In the genomic region with DNA sequence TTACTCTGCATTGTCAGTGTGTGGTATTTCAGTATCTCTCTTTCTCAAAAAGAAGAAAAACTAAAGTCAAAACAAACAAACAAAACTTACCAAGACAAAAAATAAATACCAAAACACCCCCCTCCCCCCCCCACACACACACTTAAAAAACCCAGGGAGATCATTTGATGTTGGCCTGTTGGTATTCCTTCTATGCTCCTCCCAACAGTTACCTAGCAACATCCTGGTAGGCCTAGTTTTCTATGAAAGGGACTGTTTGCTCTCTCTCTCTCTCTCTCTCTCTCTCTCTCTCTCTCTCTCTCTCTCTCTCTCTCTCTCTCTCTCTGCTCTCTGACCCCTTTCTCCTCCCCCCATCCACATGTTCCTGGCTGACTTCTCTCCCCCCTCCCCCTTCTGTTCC, we compare ENCODE assay signal across 21 mouse cellular contexts.
DNase-seq lines count a peak whose midpoint lies in the region; ATAC-seq and TF ChIP-seq lines count a peak whose summit lies in the region.
"Had no signal": no experiment of that assay in that cellular context is flagged by ENCODE, and none has a peak within 500 bp of the region (broad histone marks: within the 10 kb centered on the region; RNA-seq: fewer than 3 reads in every experiment).

No protein-coding gene starts in this region.

- no peak overlapping the region for H3K4me2 ChIP-seq in hindbrain, postnatal 0 days (ENCODE audit: low read depth, low read length)
- no peak overlapping the region for H3K4me2 ChIP-seq in hindbrain, embryonic 14.5 days (replicated peaks)
- no peak overlapping the region for H3K4me2 ChIP-seq in lung, postnatal 0 days (replicated peaks; ENCODE audit: low read depth, low read length)
- H3K4me2 ChIP-seq: embryonic facial prominence, embryonic 12.5 days; embryonic facial prominence, embryonic 15.5 days; heart, embryonic 11.5 days; hindbrain, embryonic 12.5 days had no signal

- peak; percentile 62; the same call in 1 of the 2 replicates for ATAC-seq in hindbrain, postnatal 0 days
- ATAC-seq in hindbrain, embryonic 14.5 days (ENCODE audit: low FRiP score): no peak
- no peak for ATAC-seq in lung, postnatal 0 days
- ATAC-seq: CD4-positive, CD25-positive, alpha-beta regulatory T cell, adult 4 months; forebrain, embryonic 16.5 days; hindbrain, embryonic 16.5 days; inflammation-experienced regulatory T-cells, adult 6 months had no signal

- H3K4me3 ChIP-seq in hindbrain, postnatal 0 days (ENCODE audit: low read length): no peak overlapping the region
- no peak overlapping the region for H3K4me3 ChIP-seq in hindbrain, embryonic 14.5 days (replicated peaks; ENCODE audit: low read length)
- no peak overlapping the region for H3K4me3 ChIP-seq in lung, postnatal 0 days (ENCODE audit: low read depth, low read length)
- H3K4me3 ChIP-seq: embryonic facial prominence, embryonic 12.5 days; embryonic facial prominence, embryonic 15.5 days; gastrocnemius, adult 2 months; hindbrain, embryonic 12.5 days had no signal

- H3K9ac ChIP-seq in hindbrain, postnatal 0 days (replicated peaks; ENCODE audit: low read length): no peak overlapping the region
- H3K9ac ChIP-seq in hindbrain, embryonic 14.5 days: no peak overlapping the region
- H3K9ac ChIP-seq in lung, postnatal 0 days (replicated peaks; ENCODE audit: low read depth): no peak overlapping the region
- H3K9ac ChIP-seq: embryonic facial prominence, embryonic 12.5 days; embryonic facial prominence, embryonic 15.5 days; hindbrain, embryonic 12.5 days had no signal

- H3K36me3 ChIP-seq in hindbrain, postnatal 0 days (ENCODE audit: insufficient read depth, low read length): no peaks in the 10 kb centered on the region
- no peaks in the 10 kb centered on the region for H3K36me3 ChIP-seq in hindbrain, embryonic 14.5 days (replicated peaks; ENCODE audit: control insufficient read depth, insufficient read depth)
- H3K36me3 ChIP-seq in lung, postnatal 0 days (ENCODE audit: insufficient read depth, low read length): no peaks in the 10 kb centered on the region
- H3K36me3 ChIP-seq: embryonic facial prominence, embryonic 12.5 days; embryonic facial prominence, embryonic 15.5 days; hindbrain, embryonic 12.5 days had no signal

- DNase-seq in hindbrain, postnatal 0 days (ENCODE audit: low spot score): no peak
- DNase-seq in hindbrain, embryonic 14.5 days (ENCODE audit: low spot score): no peak
- DNase-seq in lung, postnatal 0 days (ENCODE audit: low spot score): peak; percentile 7
- DNase-seq in lung, postnatal 25 days (ENCODE audit: low spot score): no peak
- DNase-seq in retina, postnatal 1 day: peak; percentile 3
- DNase-seq in retina, embryonic 14.5 days (ENCODE audit: low spot score): no peak
- DNase-seq: adrenal gland, adult 2 months; adrenal gland, postnatal 14 days; cerebellum, adult 11-12 months; cerebellum, adult 8-10 months; cerebellum, postnatal 36 days; gastrocnemius, adult 2 months; gastrocnemius, postnatal 14 days had no signal

- no peak for TF ChIP-seq EP300 in lung, postnatal 0 days (IDR thresholded peaks at IDR 0.05)

- no peaks in the 10 kb centered on the region for H3K27me3 ChIP-seq in hindbrain, postnatal 0 days (ENCODE audit: insufficient read depth, low read length)
- no peaks in the 10 kb centered on the region for H3K27me3 ChIP-seq in hindbrain, embryonic 14.5 days (ENCODE audit: control insufficient read depth, insufficient read depth, low read length)
- H3K27me3 ChIP-seq in lung, postnatal 0 days (replicated peaks; ENCODE audit: insufficient read depth, low read length): no peaks in the 10 kb centered on the region
- H3K27me3 ChIP-seq: embryonic facial prominence, embryonic 12.5 days; embryonic facial prominence, embryonic 15.5 days; hindbrain, embryonic 12.5 days had no signal

- TF ChIP-seq CTCF in hindbrain, postnatal 0 days (IDR thresholded peaks at IDR 0.05; ENCODE audit: low read depth): no peak
- TF ChIP-seq CTCF in lung, postnatal 0 days (IDR thresholded peaks at IDR 0.05): no peak

- no peak overlapping the region for H3K27ac ChIP-seq in hindbrain, postnatal 0 days
- H3K27ac ChIP-seq in hindbrain, embryonic 14.5 days: no peak overlapping the region
- no peak overlapping the region for H3K27ac ChIP-seq in lung, postnatal 0 days (ENCODE audit: low read length)
- H3K27ac ChIP-seq: embryonic facial prominence, embryonic 12.5 days; embryonic facial prominence, embryonic 15.5 days; gastrocnemius, adult 2 months; hindbrain, embryonic 12.5 days had no signal

- H3K9me3 ChIP-seq in hindbrain, postnatal 0 days (ENCODE audit: low read length): no peaks in the 10 kb centered on the region
- no peaks in the 10 kb centered on the region for H3K9me3 ChIP-seq in hindbrain, embryonic 14.5 days (ENCODE audit: control insufficient read depth, low read length)
- no peaks in the 10 kb centered on the region for H3K9me3 ChIP-seq in lung, postnatal 0 days (ENCODE audit: low read length)
- H3K9me3 ChIP-seq: embryonic facial prominence, embryonic 12.5 days; embryonic facial prominence, embryonic 15.5 days; hindbrain, embryonic 12.5 days had no signal

- H3K4me1 ChIP-seq in hindbrain, postnatal 0 days (ENCODE audit: insufficient read depth, low read length): no peaks in the 10 kb centered on the region
- no peaks in the 10 kb centered on the region for H3K4me1 ChIP-seq in hindbrain, embryonic 14.5 days (replicated peaks; ENCODE audit: control insufficient read depth, insufficient read depth, low read length)
- H3K4me1 ChIP-seq in lung, postnatal 0 days (ENCODE audit: insufficient read depth, low read depth, low read length): no peaks in the 10 kb centered on the region
- H3K4me1 ChIP-seq: embryonic facial prominence, embryonic 12.5 days; embryonic facial prominence, embryonic 15.5 days; hindbrain, embryonic 12.5 days had no signal

Comparison
In these comparisons a context has a peak if more than half of its experiments do, and no peak if none do; other contexts are left out.
1. DNase-seq: peak in lung, postnatal 0 days (single experiment) and retina, postnatal 1 day (single experiment); none in hindbrain, postnatal 0 days (single experiment), hindbrain, embryonic 14.5 days (single experiment), lung, postnatal 25 days (single experiment) and retina, embryonic 14.5 days (single experiment).